Mouse (Mus musculus) erythroblast, adult 5-6 weeks (primary cell): ENCODE results near the gene Nmnat2. TPM values are rescaled to one million over a fixed set of nuclear protein-coding genes. Genes with fewer than 3 reads are reported as not detected.
A peak's percentile ranks its signal among the peaks of the same experiment; 100 is the strongest.

Experiments
- ATAC-seq: replicated peaks from 2 replicates; pipeline ENCODE4 v1.8.0; 2016; ENCODE audit warnings: moderate number of reproducible peaks, mild to moderate bottlenecking, moderate TSS enrichment, inconsistent platforms; ENCODE audit not compliant: poor library complexity, low FRiP score, severe bottlenecking
- total RNA-seq, 2 experiments: library from RNA; stranded (forward) in 1 of 2; stranded (reverse) in 1 of 2; fragments of 150-400 nt in 1 of 2; fragments of 200-764, 138-1000 nt in 1 of 2; gene quantifications; 2 replicates each; pipeline versions ENCODE4 v1.2.3 to v1.2.4; 2015 to 2017; ENCODE audit warnings: low replicate concordance in 2 of 2

Nmnat2 gene
- total RNA-seq, 2 experiments from 2014 or later = not detected

GRCm38 (mm10) chr1:153085198-153085597 is 130.4 kb downstream of the Nmnat2 start:
- no peak for ATAC-seq

DNA sequence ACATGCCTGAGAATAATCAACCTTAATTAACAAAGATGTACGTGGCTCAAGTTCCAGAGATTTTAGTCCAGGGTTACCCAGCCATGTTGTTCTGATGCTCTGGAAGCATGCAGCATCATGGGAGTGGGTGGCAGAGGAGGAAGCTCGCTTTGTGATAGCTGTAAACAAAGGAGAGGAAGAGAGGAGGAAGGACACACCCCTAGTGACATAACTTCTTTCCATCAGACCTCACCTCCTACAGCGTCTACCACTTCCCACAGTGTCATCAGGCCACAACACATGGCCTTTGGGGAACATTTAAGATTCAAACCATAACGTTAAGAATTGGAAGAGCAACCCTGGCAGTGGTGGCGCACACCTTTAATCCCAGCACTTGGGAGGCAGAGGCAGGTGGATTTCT is 133.0 kb downstream of the Nmnat2 start:
- ATAC-seq = no peak

GRCm38 (mm10) chr1:153090081-153090480 is 135.3 kb downstream of the Nmnat2 start:
- ATAC-seq = no peak

GRCm38 (mm10) chr1:153090807-153091206 is 136.0 kb downstream of the Nmnat2 start:
- no peak for ATAC-seq

DNA sequence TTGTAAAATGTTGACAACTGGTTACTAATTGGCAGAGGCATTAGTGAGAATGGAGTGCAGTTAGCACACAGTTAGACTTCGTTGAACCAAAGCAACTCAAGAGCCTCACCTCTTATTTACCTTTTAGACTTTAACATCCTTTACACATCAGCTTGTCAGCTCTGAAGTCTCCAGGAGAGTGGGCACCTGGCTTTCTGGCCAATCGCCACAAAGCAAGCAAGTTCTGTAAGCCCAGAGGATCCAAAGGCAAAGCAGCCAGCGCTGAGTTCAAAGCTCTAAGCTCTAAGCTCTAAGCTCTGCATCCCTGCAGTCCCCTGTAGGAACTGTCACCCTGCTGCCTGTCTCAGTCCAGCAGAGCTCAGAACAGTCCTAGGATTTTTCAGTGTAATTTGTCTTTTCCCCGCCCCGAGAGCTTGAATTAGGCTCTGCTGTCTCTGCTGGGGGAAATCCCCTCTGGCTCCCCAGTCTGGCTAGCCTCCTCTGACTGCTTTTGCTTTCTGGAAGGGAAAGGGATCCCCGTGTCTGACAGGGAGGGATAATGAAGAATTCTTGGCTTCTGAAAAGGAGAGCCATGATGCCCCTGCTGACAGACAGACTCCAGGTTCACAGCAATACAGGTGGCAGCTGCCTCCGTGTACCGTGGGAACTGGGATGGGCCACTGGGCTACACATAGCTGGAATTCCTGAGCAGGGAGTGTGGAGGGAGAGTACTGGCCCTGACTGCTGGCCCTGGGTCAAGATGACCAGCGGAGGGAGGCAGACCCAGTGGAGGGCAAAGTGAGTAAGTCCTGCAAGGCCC is 136.8 kb downstream of the Nmnat2 start:
- no peak for ATAC-seq

DNA sequence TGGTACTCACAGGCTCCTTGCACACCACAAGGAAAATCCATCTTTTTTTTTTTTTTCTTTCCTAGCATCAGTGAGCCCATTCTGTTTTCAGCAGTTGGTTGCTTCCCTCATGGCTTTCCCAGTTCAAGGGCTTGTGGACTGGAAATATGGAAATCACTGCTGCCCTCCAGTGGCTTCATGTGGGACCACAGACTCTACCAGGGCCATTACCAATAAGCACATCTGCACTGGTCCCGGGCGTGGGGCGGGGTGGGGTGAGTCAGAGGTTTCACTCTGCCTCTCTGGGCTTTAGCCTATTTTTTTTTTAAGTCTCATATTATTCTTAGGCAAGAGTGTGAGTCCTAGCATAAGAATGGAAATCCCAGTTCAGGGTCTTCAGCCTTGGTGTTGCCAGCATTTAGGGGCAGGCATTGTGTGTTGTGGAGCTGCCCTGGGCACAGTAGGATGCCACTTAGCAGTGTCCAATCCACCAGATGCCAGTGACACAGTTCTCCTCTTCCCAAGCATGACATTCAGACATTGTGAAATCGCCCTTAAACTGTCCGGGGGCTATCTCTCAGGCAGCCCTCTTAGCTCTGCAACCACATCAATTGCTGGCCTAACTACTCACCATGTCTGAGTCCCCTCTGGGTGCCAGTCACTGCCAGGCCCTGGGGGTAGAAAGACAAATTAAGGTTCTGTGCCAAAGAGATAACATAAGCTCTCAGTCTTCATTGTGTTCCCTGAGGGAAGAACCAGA is 137.6 kb downstream of the Nmnat2 start:
- 0 out of 2 replicates have a peak, but pooled peaks have one; percentile 48 for ATAC-seq

GRCm38 (mm10) chr1:153093172-153093571 is 138.4 kb downstream of the Nmnat2 start:
- no peak for ATAC-seq

DNA sequence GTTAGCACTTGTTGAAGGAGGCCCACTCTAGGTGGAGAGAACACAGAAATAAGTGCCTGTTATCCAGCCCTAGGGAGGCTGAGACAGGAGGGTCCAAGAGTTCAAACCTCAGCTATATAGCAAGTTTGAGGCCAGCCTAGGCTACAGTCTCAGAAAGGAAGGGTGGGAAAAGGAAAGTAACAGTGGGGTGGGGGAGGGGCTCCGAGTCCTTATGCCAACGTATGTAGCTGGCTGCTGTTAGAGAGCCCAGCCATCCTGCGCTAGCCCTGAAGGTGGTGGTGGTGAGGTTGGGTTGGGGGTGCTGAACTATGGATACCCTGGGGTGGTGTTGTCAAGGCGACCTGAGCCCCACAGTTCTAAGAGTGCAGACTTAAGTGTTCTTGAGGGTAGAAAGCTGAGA is 138.8 kb downstream of the Nmnat2 start:
- no peak for ATAC-seq

GRCm38 (mm10) chr1:153094226-153095076 is 139.7 kb downstream of the Nmnat2 start:
- no peak for ATAC-seq

DNA sequence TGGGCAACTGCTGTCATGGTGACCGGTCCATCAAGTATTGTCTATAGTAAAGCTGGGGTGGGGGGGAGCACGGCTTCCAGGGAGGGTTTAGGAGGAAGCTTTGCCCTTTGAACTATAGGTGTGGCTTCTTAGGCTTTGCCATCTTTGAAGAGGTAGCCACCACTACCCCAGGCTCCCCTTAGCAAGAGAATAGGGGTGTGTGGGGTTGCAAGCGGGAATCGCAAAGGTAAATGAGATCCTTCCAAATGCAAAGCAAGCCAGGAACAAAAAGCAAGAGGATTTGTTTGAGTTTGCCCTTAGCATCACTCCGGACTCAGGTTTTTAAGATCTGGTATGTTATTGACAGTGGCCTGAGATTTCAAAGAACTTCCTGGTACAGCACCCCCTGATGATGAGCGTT is 140.5 kb downstream of the Nmnat2 start:
- ATAC-seq = no peak

DNA sequence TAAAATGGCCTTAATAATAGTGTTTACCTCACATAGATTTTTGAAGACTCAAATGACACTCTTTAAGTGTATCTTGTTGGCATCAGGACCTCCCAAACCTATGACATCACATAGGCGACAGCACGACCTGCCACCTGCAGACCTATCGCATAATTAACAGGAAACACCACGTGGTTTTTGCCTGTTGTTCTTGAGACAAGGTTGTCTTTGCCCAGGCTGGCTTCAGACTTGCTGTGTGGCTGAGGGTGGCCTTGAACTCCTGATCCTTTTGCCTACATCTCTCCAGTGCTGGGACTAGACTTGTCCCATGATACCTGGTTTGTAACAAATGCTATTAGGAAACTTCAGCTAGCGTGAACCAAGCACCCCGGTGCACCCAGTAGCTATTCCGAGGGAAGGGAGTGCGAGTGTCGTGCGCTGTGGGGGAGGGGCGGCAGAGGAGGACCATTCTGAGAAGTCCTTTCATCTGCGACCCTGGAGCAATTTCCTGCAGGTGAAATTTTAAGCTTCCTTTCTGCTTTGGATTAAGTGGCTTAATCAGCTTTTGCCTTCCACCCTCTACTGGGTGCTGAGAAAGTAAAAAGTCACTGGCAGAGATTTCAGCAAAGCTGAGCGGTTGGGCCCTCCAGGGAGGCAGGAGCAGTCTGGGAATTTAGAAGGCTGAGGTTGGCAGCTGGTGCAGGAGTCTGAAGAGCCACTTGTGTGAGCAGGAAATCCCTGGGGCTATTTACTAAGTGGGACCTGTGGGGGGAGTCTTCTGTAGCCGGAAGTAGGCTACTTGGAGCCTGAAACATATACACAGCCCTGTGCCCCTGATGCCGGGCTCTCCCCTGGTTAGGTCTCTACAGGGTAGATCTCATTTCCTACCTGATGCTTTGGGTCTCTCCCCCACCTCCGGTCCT is 141.3 kb downstream of the Nmnat2 start:
- ATAC-seq = no peak

DNA sequence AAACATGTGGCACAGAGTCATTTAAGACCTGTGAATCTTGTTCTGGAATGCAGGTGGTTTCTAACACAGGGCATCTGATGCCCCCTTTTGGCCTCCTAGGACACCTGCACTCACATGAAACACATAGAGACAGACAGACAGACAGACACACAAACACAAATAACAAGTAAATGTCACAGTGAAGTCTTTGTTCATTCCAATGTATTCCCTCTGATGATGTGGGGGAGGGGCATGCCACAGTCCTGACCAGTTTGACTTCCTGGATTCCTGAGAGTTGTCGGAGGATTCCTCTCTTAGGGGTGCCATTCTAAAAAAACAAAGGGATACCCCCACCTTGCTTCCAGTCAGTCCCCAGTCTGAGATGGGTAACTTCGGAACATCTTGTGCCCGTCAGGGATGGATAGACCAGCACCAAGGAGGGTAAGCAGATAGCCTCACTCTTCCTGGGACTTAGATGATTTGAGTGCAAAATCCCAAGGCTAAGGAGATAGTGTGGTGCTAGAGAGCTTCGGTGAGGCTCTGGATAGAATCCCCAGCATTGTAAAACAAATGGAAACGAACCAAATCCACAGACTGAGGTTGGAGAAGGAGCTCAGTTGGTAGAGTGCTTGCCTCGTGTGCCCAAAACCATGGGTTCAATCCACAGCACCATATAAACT is 142.4 kb downstream of the Nmnat2 start:
- ATAC-seq = no peak

GRCm38 (mm10) chr1:153098586-153098985 is 143.8 kb downstream of the Nmnat2 start:
- ATAC-seq = no peak

DNA sequence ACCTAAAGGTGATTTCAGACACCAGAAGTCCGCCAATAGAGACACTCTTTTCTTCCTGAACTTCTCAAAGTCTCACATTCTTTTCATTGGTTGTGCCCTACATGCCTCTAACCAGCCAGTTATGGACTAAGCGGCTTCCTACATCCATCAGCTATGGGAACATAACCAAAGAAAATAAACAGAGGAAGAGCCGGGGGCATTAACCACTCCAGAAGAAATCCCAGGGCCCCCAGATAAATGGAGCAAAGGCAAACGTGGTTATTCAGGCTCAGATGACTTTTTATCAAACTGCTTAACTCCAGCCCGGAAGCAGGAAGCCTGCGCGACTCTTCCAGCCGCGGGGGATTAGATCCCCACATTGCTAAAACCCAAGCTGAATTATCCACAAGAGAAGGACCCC is 146.1 kb downstream of the Nmnat2 start:
- no peak for ATAC-seq

GRCm38 (mm10) chr1:153101327-153101880 is 146.6 kb downstream of the Nmnat2 start:
- 0 out of 2 replicates have a peak, but pooled peaks have one; percentile 55 for ATAC-seq

GRCm38 (mm10) chr1:153102296-153103185 is 147.7 kb downstream of the Nmnat2 start:
- ATAC-seq = no peak

GRCm38 (mm10) chr1:153103186-153103554 is 148.4 kb downstream of the Nmnat2 start:
- no peak for ATAC-seq

- no peak for ATAC-seq
Observed at GRCm38 (mm10) chr1:153104804-153105203, 150.0 kb downstream of the Nmnat2 start.
